23 mouse cellular contexts compared by ENCODE assay signal in genomic region chr6:148826119-148826518, GRCm38 (mm10). TPM values are rescaled to one million over a fixed set of nuclear protein-coding genes. Genes with fewer than 3 reads are reported as not detected.
A peak's percentile ranks its signal among the peaks of the same experiment; 100 is the strongest.
DNase-seq lines count a peak whose midpoint lies in the region; ATAC-seq and TF ChIP-seq lines count a peak whose summit lies in the region.
"Had no signal": no experiment of that assay in that cellular context is flagged by ENCODE, and none has a peak within 500 bp of the region (broad histone marks: within the 10 kb centered on the region; RNA-seq: fewer than 3 reads in every experiment).

No protein-coding gene starts in this region.

- ATAC-seq in kidney, embryonic 14.5 days (ENCODE audit: low FRiP score, low TSS enrichment) = no peak
- ATAC-seq: forebrain, embryonic 15.5 days had no signal

- no peak for TF ChIP-seq POLR2A in kidney, adult 2 months (IDR thresholded peaks at IDR 0.05; ENCODE audit: low read depth, low read length)

- H3K4me3 ChIP-seq in kidney, adult 2 months (ENCODE audit: insufficient read depth, low read depth, low read length) = no peak overlapping the region
- H3K4me3 ChIP-seq in kidney, embryonic 14.5 days (ENCODE audit: low read length) = no peak overlapping the region
- H3K4me3 ChIP-seq: embryonic facial prominence, embryonic 10.5 days; forebrain, embryonic 15.5 days; heart, adult 2 months; heart, embryonic 13.5 days; hindbrain, embryonic 12.5 days; liver, embryonic 13.5 days; megakaryocyte, embryonic 14.5 days; neural tube, embryonic 12.5 days had no signal

- DNase-seq in kidney, adult 2 months = peak; percentile 19
- peak; percentile 7 for DNase-seq in layer of hippocampus, adult 11-12 months (ENCODE audit: low spot score)
- no peak for DNase-seq in layer of hippocampus, adult 9-10 months (ENCODE audit: low spot score)
- DNase-seq in ES-CJ7 (ENCODE audit: low read depth, low spot score) = peak; percentile 25
- DNase-seq in induced T-regulatory cell, adult 2 months (ENCODE audit: low read depth) = peak; percentile 4
- DNase-seq in spleen, postnatal 36 days (ENCODE audit: low spot score in 2 of 2) = no peak
- no peak for DNase-seq in adrenal gland, postnatal 14 days
- DNase-seq: cerebellum, adult 11-12 months; gastrocnemius, postnatal 25 days; heart, adult 2 months; liver, embryonic 13.5 days; lung, adult 2 months; midbrain, embryonic 14.5 days; right cerebral cortex, postnatal 25 days; spleen, adult 18-20 months; thymus, postnatal 25 days had no signal

- no peak overlapping the region for H3K9ac ChIP-seq in kidney, embryonic 14.5 days (ENCODE audit: low read depth, low read length)
- H3K9ac ChIP-seq: forebrain, embryonic 15.5 days; heart, embryonic 13.5 days; hindbrain, embryonic 12.5 days; liver, embryonic 13.5 days; neural tube, embryonic 12.5 days had no signal

- H3K36me3 ChIP-seq in kidney, adult 2 months (ENCODE audit: control insufficient read depth, insufficient read depth, low read length) = peaks cover 2% of the 10 kb centered on the region
- peaks cover 7% of the 10 kb centered on the region; the same call in 1 of the 2 replicates for H3K36me3 ChIP-seq in kidney, embryonic 14.5 days (ENCODE audit: control insufficient read depth, insufficient read depth, low read length)

- no peak overlapping the region for H3K4me2 ChIP-seq in kidney, embryonic 14.5 days (replicated peaks; ENCODE audit: low read depth, low read length)
- H3K4me2 ChIP-seq: forebrain, embryonic 15.5 days; heart, embryonic 13.5 days; hindbrain, embryonic 12.5 days; liver, embryonic 13.5 days; neural tube, embryonic 12.5 days had no signal

- H3K9me3 ChIP-seq in kidney, embryonic 14.5 days (ENCODE audit: control insufficient read depth, low read length) = no peaks in the 10 kb centered on the region
- H3K9me3 ChIP-seq: embryonic facial prominence, embryonic 10.5 days; forebrain, embryonic 15.5 days; heart, embryonic 13.5 days; hindbrain, embryonic 12.5 days; liver, embryonic 13.5 days; megakaryocyte, embryonic 14.5 days; neural tube, embryonic 12.5 days had no signal

- H3K4me1 ChIP-seq in kidney, adult 2 months (ENCODE audit: control insufficient read depth, insufficient read depth, low read length) = peaks cover 5% of the 10 kb centered on the region; the same call in 1 of the 2 replicates
- peaks cover 10% of the 10 kb centered on the region; the same call in 1 of the 2 replicates for H3K4me1 ChIP-seq in kidney, embryonic 14.5 days (ENCODE audit: control insufficient read depth, insufficient read depth, low read length)

- WGBS in kidney, adult 2 months = 88% methylated on average over 4 of the region's 4 CpGs
- WGBS in kidney, embryonic 14.5 days = 90% methylated on average over 4 of the region's 4 CpGs

- H3K27ac ChIP-seq in kidney, adult 2 months (ENCODE audit: insufficient read depth, low read depth, low read length) = no peak overlapping the region
- no peak overlapping the region for H3K27ac ChIP-seq in kidney, embryonic 14.5 days (ENCODE audit: low read depth, low read length)
- H3K27ac ChIP-seq: embryonic facial prominence, embryonic 10.5 days; forebrain, embryonic 15.5 days; heart, adult 2 months; heart, embryonic 13.5 days; hindbrain, embryonic 12.5 days; liver, embryonic 13.5 days; neural tube, embryonic 12.5 days had no signal

- no peaks in the 10 kb centered on the region for H3K27me3 ChIP-seq in kidney, adult 2 months (replicated peaks; ENCODE audit: control insufficient read depth, insufficient read depth, low read length)
- no peaks in the 10 kb centered on the region for H3K27me3 ChIP-seq in kidney, embryonic 14.5 days (ENCODE audit: control insufficient read depth, insufficient read depth, low read length)
- H3K27me3 ChIP-seq: forebrain, embryonic 15.5 days; heart, embryonic 13.5 days; hindbrain, embryonic 12.5 days; liver, embryonic 13.5 days; megakaryocyte, embryonic 14.5 days; neural tube, embryonic 12.5 days had no signal

- no peak for TF ChIP-seq CTCF in kidney, adult 2 months (conservative IDR thresholded peaks at IDR 0.05; ENCODE audit: insufficient read depth, insufficient read length, low read depth, low read length)

RNA-seq across cellular contexts. Expression of gene Ipo8, which starts 5.1 kb away (rescaled TPM):
- 15.3 and 16.6 TPM in 2 replicates for polyA plus RNA-seq in kidney, adult 2 months (2012; rRNA removed)
- 30.8 and 32.2 TPM in 2 replicates for polyA plus RNA-seq in kidney, embryonic 14.5 days (2014; fragmentation: Nextera tagmentation; extraction: Ambion mirVana)
- total RNA-seq in adrenal gland, postnatal 14 days (2021) = 34.1 and 36.4 TPM in 2 replicates

Comparison
In these comparisons a context has a peak if more than half of its experiments do, and no peak if none do; other contexts are left out.
1. DNase-seq: peak in kidney, adult 2 months (single experiment), layer of hippocampus, adult 11-12 months (single experiment), ES-CJ7 (single experiment) and induced T-regulatory cell, adult 2 months (single experiment); none in layer of hippocampus, adult 9-10 months (single experiment), spleen, postnatal 36 days (0 of 2) and adrenal gland, postnatal 14 days (single experiment).